Mouse (Mus musculus): ENCODE measurements at regions not wholly inside any gene's neighbourhood (a gene's known extent, or its start where the extent isn't known, plus 50 kb on each side); places are given as distances from the start of the nearest gene placed in this dataset.

DNA sequence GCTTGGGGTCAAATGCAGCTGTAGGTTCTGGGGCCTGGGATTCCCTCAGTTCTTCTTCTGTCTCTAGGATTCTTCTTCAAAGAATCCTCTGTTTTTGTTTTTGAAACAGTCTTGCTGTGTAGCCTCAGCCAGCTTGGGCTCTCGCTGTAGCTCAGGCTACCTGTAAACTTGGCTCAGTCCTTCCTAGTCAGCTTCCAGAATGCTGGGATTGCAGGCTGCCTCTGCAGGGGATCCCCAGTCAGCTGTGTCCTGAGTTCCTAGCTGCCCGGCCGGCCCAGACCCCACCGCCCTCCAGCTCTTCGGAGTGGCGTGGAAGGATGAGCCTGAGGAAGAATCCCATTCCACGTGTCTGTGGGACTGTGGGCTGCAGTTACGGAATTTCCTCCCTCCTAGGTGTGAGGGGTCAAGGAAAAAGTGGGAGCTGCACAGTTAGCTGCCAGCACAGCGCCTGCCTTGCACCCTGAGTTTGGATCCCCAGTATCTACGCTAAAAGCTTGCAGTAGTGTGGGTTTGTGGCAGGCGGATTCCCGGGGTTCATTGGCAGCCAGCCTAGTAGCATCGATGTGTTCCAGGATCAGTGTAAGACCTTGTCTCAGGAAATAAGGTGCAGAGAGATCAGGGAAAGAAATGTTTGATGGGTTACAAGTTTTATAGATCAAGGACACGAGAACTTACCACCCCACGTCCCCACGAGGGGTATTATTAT, 204.0 kb downstream of the Matn1 start:
- Histone ChIP-seq H3K9ac (ENCODE audit: low read depth, low read length, severe bottlenecking) (no peak overlapping the region), H3K4me1 (ENCODE audit: control insufficient read depth, insufficient read depth, low read length) (peaks cover 4% of the 10 kb centered on the region; the same call in 1 of the 2 replicates), H3K36me3 (ENCODE audit: control insufficient read depth, insufficient read depth, low read length) (no peaks in the 10 kb centered on the region), H3K4me2 (replicated peaks; ENCODE audit: low read depth, low read length, severe bottlenecking) (no peak overlapping the region), H3K27me3 (ENCODE audit: control insufficient read depth, insufficient read depth, low read length) (no peaks in the 10 kb centered on the region), H3K27ac (replicated peaks; ENCODE audit: low read depth, low read length) (no peak overlapping the region), H3K4me3 (replicated peaks; ENCODE audit: low read length) (no peak overlapping the region), H3K9me3 (ENCODE audit: control insufficient read depth, low read length) (no peaks in the 10 kb centered on the region)
- 59% methylated on average over 16 of the region's 16 CpGs for WGBS
- no peak for DNase-seq (ENCODE audit: low spot score)
- TF ChIP-seq POLR2A (IDR thresholded peaks at IDR 0.05; ENCODE audit: borderline replicate concordance, extremely low read depth, insufficient read depth, insufficient read length): no peak
- ATAC-seq (ENCODE audit: low FRiP score, low read depth): no peak

DNA sequence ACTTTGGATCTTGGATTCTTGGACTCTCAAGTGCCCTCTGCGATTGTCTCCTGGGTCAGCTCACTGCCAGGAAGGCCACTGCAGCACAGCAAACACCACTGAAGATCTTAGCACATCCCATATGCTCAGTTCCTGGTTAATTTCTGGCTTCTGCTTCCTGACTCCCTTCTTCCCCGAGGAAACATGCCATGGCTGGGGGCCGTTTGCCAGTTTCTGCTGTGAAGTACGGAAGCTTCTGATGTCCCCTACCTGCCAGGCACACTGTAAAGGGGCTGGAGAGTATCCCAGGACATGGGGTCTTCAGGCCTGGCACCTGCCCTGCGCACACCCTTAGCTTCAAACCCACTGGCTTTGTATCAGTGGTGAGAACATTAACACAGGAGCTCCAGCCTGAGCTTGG, 205.3 kb downstream of the Matn1 start:
- Histone ChIP-seq H3K4me1 (ENCODE audit: control insufficient read depth, insufficient read depth, low read length) (peaks cover 4% of the 10 kb centered on the region; the same call in 1 of the 2 replicates), H3K4me3 (replicated peaks; ENCODE audit: low read length) (no peak overlapping the region), H3K27ac (replicated peaks; ENCODE audit: low read depth, low read length) (no peak overlapping the region), H3K27me3 (ENCODE audit: control insufficient read depth, insufficient read depth, low read length) (no peaks in the 10 kb centered on the region), H3K4me2 (replicated peaks; ENCODE audit: low read depth, low read length, severe bottlenecking) (no peak overlapping the region), H3K9me3 (ENCODE audit: control insufficient read depth, low read length) (no peaks in the 10 kb centered on the region), H3K9ac (ENCODE audit: low read depth, low read length, severe bottlenecking) (no peak overlapping the region), H3K36me3 (ENCODE audit: control insufficient read depth, insufficient read depth, low read length) (no peaks in the 10 kb centered on the region)
- ATAC-seq (ENCODE audit: low FRiP score, low read depth): no peak
- WGBS: 77% methylated on average over 5 of the region's 5 CpGs
- DNase-seq (ENCODE audit: low spot score): no peak
- TF ChIP-seq POLR2A (IDR thresholded peaks at IDR 0.05; ENCODE audit: borderline replicate concordance, extremely low read depth, insufficient read depth, insufficient read length): no peak

DNA sequence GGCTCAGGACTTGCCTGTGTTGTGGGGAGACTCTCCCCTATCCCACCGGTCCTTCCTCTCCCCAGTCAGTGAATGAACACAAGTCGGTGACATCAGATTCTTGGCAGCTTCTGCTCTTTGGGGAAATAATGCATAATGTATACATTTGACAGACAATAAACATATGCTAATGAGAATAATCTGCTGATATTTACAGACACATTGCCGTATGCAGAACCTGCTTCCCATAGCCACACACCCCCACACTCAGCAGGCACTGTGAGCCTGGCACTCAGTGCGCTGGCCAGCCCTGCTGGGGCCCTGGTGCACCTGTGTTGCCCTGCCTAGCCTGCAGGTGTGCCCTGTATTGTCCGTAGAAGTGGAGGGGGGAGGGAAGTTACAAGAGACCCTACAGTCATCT, 215.5 kb downstream of the Matn1 start:
- ATAC-seq (ENCODE audit: low FRiP score, low read depth) (no peak), DNase-seq (ENCODE audit: low spot score) (no peak)
- no peaks in the 10 kb centered on the region for H3K9me3 ChIP-seq (ENCODE audit: control insufficient read depth, low read length)
- H3K4me2 ChIP-seq (replicated peaks; ENCODE audit: low read depth, low read length, severe bottlenecking): no peak overlapping the region
- no peak overlapping the region for H3K27ac ChIP-seq (replicated peaks; ENCODE audit: low read depth, low read length)
- no peak overlapping the region for H3K9ac ChIP-seq (ENCODE audit: low read depth, low read length, severe bottlenecking)
- 43% methylated on average over 5 of the region's 5 CpGs for WGBS
- H3K36me3 ChIP-seq (ENCODE audit: control insufficient read depth, insufficient read depth, low read length): no peaks in the 10 kb centered on the region
- no peak for TF ChIP-seq POLR2A (IDR thresholded peaks at IDR 0.05; ENCODE audit: borderline replicate concordance, extremely low read depth, insufficient read depth, insufficient read length)
- peaks cover 5% of the 10 kb centered on the region; the same call in 1 of the 2 replicates for H3K4me1 ChIP-seq (ENCODE audit: control insufficient read depth, insufficient read depth, low read length)
- no peaks in the 10 kb centered on the region for H3K27me3 ChIP-seq (ENCODE audit: control insufficient read depth, insufficient read depth, low read length)
- H3K4me3 ChIP-seq (replicated peaks; ENCODE audit: low read length): no peak overlapping the region

DNA sequence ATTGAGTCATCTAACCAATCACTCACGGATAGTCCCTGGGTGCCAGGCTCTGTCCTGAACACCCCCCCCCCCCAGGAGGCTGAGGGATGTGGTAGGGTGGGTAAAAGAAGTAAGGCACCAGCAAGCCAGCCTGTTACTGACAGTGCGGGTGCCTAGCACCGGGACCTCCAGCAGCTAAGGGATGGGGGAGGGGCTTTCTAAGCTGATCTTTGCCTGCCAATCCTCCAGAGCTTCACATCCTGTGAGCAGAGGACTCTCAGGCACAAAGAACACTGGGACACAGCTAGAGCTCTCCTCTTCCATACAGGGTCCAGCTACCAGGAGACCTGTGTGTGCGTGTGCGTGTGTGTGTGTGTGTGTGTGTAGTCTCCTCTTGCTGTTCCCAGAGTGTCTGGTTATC, 215.9 kb downstream of the Matn1 start:
- no peaks in the 10 kb centered on the region for H3K27me3 ChIP-seq (ENCODE audit: control insufficient read depth, insufficient read depth, low read length)
- TF ChIP-seq POLR2A (IDR thresholded peaks at IDR 0.05; ENCODE audit: borderline replicate concordance, extremely low read depth, insufficient read depth, insufficient read length): no peak
- 24% methylated on average over 5 of the region's 5 CpGs for WGBS
- H3K9ac ChIP-seq (ENCODE audit: low read depth, low read length, severe bottlenecking): no peak overlapping the region
- H3K27ac ChIP-seq (replicated peaks; ENCODE audit: low read depth, low read length): no peak overlapping the region
- no peak overlapping the region for H3K4me3 ChIP-seq (replicated peaks; ENCODE audit: low read length)
- H3K9me3 ChIP-seq (ENCODE audit: control insufficient read depth, low read length): no peaks in the 10 kb centered on the region
- no peak overlapping the region for H3K4me2 ChIP-seq (replicated peaks; ENCODE audit: low read depth, low read length, severe bottlenecking)
- peaks cover 5% of the 10 kb centered on the region; the same call in 1 of the 2 replicates for H3K4me1 ChIP-seq (ENCODE audit: control insufficient read depth, insufficient read depth, low read length)
- ATAC-seq (ENCODE audit: low FRiP score, low read depth) (no peak), DNase-seq (ENCODE audit: low spot score) (no peak)
- H3K36me3 ChIP-seq (ENCODE audit: control insufficient read depth, insufficient read depth, low read length): no peaks in the 10 kb centered on the region

DNA sequence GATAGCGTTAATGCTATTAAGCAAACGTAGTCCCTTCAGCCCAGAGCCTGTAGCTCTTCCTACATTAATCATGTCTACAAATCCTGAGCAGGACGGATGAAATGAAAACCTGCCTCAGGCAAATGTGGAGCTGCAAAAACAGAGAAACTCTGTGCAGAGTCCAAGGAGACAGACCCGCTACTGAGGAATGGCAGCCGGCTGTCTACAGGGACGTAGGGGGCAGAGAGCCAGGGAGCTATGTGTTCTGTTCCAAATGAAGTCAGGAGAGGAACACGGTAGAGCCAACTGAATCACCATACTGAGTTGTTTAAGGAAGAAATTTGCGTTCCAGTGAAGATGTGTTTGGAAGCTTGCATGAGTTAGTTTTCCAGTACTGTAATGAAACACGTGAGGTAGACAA, 217.3 kb downstream of the Matn1 start:
- Histone ChIP-seq H3K9me3 (ENCODE audit: control insufficient read depth, low read length) (no peaks in the 10 kb centered on the region), H3K9ac (ENCODE audit: low read depth, low read length, severe bottlenecking) (no peak overlapping the region), H3K4me3 (replicated peaks; ENCODE audit: low read length) (no peak overlapping the region), H3K27ac (replicated peaks; ENCODE audit: low read depth, low read length) (no peak overlapping the region), H3K27me3 (ENCODE audit: control insufficient read depth, insufficient read depth, low read length) (no peaks in the 10 kb centered on the region), H3K4me2 (replicated peaks; ENCODE audit: low read depth, low read length, severe bottlenecking) (no peak overlapping the region), H3K36me3 (ENCODE audit: control insufficient read depth, insufficient read depth, low read length) (no peaks in the 10 kb centered on the region), H3K4me1 (ENCODE audit: control insufficient read depth, insufficient read depth, low read length) (peaks cover 5% of the 10 kb centered on the region; the same call in 1 of the 2 replicates)
- DNase-seq (ENCODE audit: low spot score): peak; percentile 68
- 42% methylated on average over 9 of the region's 9 CpGs for WGBS
- TF ChIP-seq POLR2A (IDR thresholded peaks at IDR 0.05; ENCODE audit: borderline replicate concordance, extremely low read depth, insufficient read depth, insufficient read length): no peak
- no peak for ATAC-seq (ENCODE audit: low FRiP score, low read depth)
